Mouse (Mus musculus) heart, postnatal 36 days (tissue): ENCODE measurements around the gene Amd2. TPM values are rescaled to one million over a fixed set of nuclear protein-coding genes. Genes with fewer than 3 reads are reported as not detected.

Experiments used
- DNase-seq, 2 experiments: peaks; one replicate each; pipeline ENCODE4 v3.0.0; 2021 to 2022
- intact Hi-C: fragments of 180-260 bp; cut with DNase I; formaldehyde crosslinking; loops from one replicate; pipeline ENCODE4 v1.15.1; 2025
- total RNA-seq, 2 experiments: library from RNA; stranded (reverse); gene quantifications; 2 replicates each; pipeline ENCODE4 v1.2.3; 2021

The Amd2 gene
- total RNA-seq = 10 to 100 TPM; 25.0 to 29.4 TPM

DNA sequence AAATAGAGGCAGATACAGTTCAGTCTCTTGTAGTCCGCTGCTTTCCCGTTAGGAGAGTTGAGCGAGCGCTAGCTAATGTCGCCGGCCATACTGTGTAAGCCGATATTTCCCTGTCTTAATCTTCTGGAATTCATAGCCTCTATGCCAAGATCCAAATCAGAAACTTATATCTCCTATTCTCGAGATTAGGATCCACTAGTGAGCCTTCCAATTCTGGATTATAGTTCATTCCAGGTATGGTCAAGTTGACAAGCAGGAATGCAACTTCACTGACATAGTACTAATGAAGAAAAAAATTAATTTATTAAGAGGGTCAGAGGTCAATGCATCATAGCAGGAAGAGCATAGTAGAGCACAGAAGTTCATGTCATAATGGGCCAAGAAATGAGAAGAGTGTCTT, at the start of gene Amd2:
Gene Amd2 (minus strand): TSS at position 101 of the 400 bp plus-strand sequence.
- DNase-seq = no peak

DNA sequence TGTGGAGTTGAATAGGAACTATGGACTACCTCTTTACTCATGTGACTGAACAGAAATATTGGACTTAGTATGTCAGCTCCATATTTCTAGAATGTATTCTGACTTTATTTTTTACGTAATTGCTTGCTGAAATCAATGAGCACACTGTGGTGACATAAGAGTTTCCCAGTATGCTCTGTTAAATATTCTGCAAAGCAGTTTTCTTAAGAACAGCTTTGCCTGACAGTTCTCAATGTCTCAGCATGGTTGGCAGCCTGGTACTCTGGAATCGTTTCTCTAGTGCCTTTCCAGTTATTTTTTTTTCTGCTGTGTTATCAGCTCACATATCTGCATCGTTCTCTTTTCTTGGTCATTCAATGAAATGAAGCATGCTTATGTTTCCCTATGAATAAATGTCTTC, 49.6 kb upstream of the Amd2 start:
- DNase-seq = no peak

More for the DNA sequence above, at the start of gene Amd2:
- intact Hi-C loops = no loop called here

DNA sequence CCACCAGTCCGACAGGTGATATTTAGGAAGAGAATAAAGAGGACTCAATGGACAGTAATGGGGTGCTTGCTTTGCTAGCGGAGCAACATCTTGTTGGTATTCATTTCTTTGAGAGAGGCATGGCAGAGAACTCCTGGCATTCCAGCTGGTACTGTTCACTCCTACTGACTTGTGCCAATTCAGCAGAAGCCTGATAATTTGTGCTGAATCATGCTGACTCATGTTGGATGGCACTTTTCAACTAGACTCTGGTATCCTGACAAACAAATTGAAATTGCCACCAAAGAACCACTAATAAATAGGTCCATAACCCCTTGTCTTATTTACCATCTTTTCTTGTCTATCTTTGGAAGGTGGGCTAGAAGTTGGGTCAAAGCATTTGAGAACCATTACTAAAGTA, 25.9 kb upstream of the Amd2 start:
- intact Hi-C loops = no loop called here

More for the DNA sequence above, 49.6 kb upstream of the Amd2 start:
- intact Hi-C loops = no loop called here

DNA sequence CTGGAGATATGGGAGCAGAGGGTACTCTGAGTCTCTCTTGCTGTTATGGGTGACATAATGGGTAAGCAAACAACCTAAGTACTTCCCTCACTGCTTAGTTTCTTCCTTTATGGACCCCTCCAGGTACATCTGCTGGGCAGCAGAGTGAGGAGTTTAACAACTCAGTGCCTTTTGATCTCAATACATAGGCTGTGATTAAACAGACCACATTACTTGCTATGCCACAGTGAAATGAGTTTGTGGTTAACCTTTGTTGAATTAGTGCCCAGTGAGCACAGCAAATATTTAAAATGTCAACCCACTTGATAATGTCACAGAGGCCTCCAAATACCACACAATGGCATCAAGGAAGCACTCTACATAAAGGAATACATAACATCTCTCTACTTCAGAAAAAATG, 2.6 kb upstream of the Amd2 start:
- intact Hi-C loops = no loop called here

More for the DNA sequence above, 25.9 kb upstream of the Amd2 start:
- DNase-seq = no peak

More for the DNA sequence above, 2.6 kb upstream of the Amd2 start:
- DNase-seq = no peak
